Mouse (Mus musculus): ENCODE data around the gene Ptdss2. TPM values are rescaled to one million over a fixed set of nuclear protein-coding genes. Genes with fewer than 3 reads are reported as not detected.
A peak's percentile ranks its signal among the peaks of the same experiment; 100 is the strongest.

Ptdss2 gene
- polyA plus RNA-seq, 1 experiment, result not detected

DNA sequence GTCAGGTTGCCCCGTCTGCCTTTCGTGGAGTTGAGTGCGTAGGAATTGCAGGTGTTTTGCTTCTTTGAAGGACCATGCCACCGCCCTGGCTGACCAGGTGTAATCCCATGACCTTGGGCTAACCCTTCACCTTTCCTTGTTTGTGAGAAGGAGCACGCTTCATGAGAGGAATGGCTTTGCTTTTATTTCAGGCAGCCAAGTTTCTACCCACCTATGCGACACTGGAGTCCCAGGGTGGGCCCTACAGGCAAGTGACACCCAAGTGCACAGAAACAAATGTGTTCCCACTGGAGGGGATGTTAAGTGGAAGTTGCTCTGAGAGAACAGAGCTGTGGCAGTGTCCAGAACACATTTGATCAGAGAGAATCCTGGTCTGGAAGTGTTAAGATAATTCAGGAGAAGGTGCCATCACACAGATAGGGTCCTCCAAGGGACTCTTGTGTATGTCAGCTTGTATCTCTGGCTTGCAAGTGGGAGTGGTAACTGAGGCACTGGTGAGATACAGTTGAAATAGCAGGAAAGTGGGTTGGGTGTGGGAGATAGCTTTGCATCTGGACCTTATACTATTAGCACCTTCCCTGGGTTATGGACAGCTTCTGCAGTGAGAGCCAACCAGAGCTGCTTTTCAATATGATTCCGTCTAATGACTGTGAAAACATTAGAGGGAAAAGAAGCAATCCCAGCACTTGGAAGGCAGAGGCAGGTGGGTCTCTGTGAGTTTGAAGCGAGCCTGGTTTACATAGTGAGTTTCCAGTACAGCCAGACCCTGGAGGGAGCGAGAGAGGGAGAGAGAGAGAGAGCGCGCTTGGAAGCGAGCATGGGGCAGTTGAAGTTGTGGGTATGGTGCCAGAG is 9.9 kb downstream of the Ptdss2 start:
- Histone ChIP-seq H3K4me3 (ENCODE audit: insufficient read depth, low read depth, low read length) (peak overlapping the region; percentile 96), H3K27ac (ENCODE audit: insufficient read depth, low read depth, low read length) (no peak overlapping the region), H3K4me1 (ENCODE audit: control insufficient read depth, insufficient read depth, low read length) (peaks cover 7% of the 10 kb centered on the region)
- no peak for TF ChIP-seq POLR2A (IDR thresholded peaks at IDR 0.05; ENCODE audit: insufficient read depth, low read depth, low read length)
- TF ChIP-seq CTCF (IDR thresholded peaks at IDR 0.05; ENCODE audit: insufficient read depth, low read depth, low read length), result no peak
- 56% methylated on average over 12 of the region's 12 CpGs for WGBS

DNA sequence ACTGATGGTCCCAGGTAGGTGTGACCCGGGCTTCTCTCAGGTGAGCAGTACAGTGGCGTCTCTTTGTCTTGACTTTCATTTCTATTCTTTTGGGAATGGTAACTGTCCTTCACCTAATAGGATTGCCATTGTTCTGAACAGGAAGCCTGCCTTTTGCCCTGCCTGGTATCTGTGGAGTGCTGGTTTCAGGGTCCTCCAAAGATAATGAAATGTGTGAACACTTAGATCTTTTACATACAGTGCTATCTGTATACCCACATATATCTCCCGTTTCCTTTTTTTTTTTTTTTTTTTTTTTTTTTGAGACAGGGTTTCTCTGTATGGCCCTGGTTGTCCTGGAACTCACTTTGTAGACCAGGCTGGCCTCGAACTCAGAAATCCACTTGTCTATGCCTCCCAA is 19.1 kb downstream of the Ptdss2 start:
- Histone ChIP-seq H3K27ac (ENCODE audit: insufficient read depth, low read depth, low read length) (no peak overlapping the region), H3K4me1 (ENCODE audit: control insufficient read depth, insufficient read depth, low read length) (peaks cover 6% of the 10 kb centered on the region; the same call in 1 of the 2 replicates), H3K4me3 (ENCODE audit: insufficient read depth, low read depth, low read length) (no peak overlapping the region)
- TF ChIP-seq POLR2A (IDR thresholded peaks at IDR 0.05; ENCODE audit: insufficient read depth, low read depth, low read length) (no peak), CTCF (IDR thresholded peaks at IDR 0.05; ENCODE audit: insufficient read depth, low read depth, low read length) (no peak)
- WGBS, result 92% methylated on average over 4 of the region's 4 CpGs

- H3K27ac ChIP-seq (ENCODE audit: insufficient read depth, low read depth, low read length), result no peak overlapping the region
- 57% methylated on average over 5 of the region's 5 CpGs for WGBS
- no peak overlapping the region for H3K4me3 ChIP-seq (ENCODE audit: insufficient read depth, low read depth, low read length)
- H3K4me1 ChIP-seq (ENCODE audit: control insufficient read depth, insufficient read depth, low read length), result peaks cover 6% of the 10 kb centered on the region; the same call in 1 of the 2 replicates
- TF ChIP-seq CTCF (IDR thresholded peaks at IDR 0.05; ENCODE audit: insufficient read depth, low read depth, low read length), result no peak
Measured at GRCm38 (mm10) chr7:141143112-141143511, 20.9 kb downstream of the Ptdss2 start.

- TF ChIP-seq POLR2A (IDR thresholded peaks at IDR 0.05; ENCODE audit: insufficient read depth, low read depth, low read length) (no peak), CTCF (IDR thresholded peaks at IDR 0.05; ENCODE audit: insufficient read depth, low read depth, low read length) (no peak)
- H3K27ac ChIP-seq (ENCODE audit: insufficient read depth, low read depth, low read length), result no peak overlapping the region
- WGBS, result 53% methylated on average over 2 of the region's 2 CpGs
- H3K4me3 ChIP-seq (ENCODE audit: insufficient read depth, low read depth, low read length), result no peak overlapping the region
- peaks cover 6% of the 10 kb centered on the region; the same call in 1 of the 2 replicates for H3K4me1 ChIP-seq (ENCODE audit: control insufficient read depth, insufficient read depth, low read length)
Measured at GRCm38 (mm10) chr7:141143861-141144260, 21.7 kb downstream of the Ptdss2 start.

DNA sequence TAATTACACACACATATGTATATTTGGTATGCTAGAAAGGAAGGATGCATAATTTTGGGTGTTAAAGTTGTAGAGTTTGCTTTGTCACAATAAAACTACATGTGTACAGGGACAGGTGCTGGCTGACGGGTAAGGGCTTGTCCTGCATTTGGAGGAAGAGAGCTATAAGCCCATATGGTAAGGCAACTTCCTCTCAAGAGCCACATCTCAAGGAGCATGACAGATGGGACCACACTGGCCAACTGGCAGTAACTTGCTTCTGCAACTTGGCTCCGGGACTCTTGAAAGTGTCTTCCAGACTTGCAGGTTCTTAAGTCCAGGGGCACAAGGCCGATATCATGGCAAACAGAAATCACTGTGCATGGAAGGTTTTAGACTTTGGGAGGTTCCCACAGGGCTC is 22.5 kb downstream of the Ptdss2 start:
- Histone ChIP-seq H3K4me3 (ENCODE audit: insufficient read depth, low read depth, low read length) (no peak overlapping the region), H3K4me1 (ENCODE audit: control insufficient read depth, insufficient read depth, low read length) (peaks cover 6% of the 10 kb centered on the region; the same call in 1 of the 2 replicates), H3K27ac (ENCODE audit: insufficient read depth, low read depth, low read length) (no peak overlapping the region)
- TF ChIP-seq CTCF (IDR thresholded peaks at IDR 0.05; ENCODE audit: insufficient read depth, low read depth, low read length) (no peak), POLR2A (IDR thresholded peaks at IDR 0.05; ENCODE audit: insufficient read depth, low read depth, low read length) (no peak)
- WGBS, result 89% methylated on average over 3 of the region's 3 CpGs

DNA sequence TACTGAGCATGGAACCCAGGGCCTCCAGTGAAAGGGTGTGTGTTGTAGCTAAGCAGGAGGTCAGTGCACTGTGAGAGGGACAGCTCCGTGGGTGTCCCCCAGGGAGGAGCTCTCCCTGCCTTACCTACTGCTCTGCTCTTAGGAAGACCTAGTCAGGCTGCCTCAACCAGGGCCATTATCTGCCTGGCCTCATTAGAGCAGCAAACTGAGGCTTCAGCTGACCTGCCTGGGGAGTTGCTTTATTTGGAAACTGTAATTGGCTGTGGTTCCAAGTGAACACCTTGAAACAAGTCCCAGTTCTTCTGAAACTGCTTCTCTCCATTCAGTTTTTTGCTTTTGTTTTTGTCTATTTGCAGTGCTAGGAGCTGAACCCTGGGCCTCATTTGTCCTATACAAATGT is 23.2 kb downstream of the Ptdss2 start:
- TF ChIP-seq CTCF (IDR thresholded peaks at IDR 0.05; ENCODE audit: insufficient read depth, low read depth, low read length) (no peak), POLR2A (IDR thresholded peaks at IDR 0.05; ENCODE audit: insufficient read depth, low read depth, low read length) (no peak)
- no peak overlapping the region for H3K27ac ChIP-seq (ENCODE audit: insufficient read depth, low read depth, low read length)
- H3K4me1 ChIP-seq (ENCODE audit: control insufficient read depth, insufficient read depth, low read length), result peaks cover 6% of the 10 kb centered on the region; the same call in 1 of the 2 replicates
- 55% methylated on average over 1 of the region's 1 CpGs for WGBS
- no peak overlapping the region for H3K4me3 ChIP-seq (ENCODE audit: insufficient read depth, low read depth, low read length)

DNA sequence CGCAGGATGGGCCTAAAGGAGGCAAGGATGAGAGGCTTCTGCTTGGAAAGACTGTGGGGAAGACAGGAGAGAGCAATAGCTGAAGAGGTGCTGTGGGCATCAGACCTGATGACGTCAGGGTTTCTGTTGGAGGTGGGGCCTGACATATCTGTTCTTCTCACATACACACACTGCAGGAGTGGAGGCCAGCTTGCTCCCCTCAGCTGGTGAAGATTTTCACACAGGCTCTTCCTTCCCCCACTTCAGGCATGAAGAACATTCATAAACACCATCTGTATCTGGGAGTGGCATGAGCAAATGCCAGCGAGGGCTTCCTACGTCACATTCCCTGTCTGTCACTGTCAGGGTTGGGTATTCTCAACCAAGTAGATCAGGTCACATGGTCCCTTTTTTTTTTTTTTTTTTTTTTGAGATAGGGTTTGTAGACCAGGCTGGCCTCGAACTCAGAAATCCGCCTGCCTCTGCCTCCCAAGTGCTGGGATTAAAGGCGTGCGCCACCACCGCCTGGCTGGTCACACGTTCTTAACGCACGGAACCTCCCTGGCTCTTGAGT is 23.9 kb downstream of the Ptdss2 start:
- Histone ChIP-seq H3K27ac (ENCODE audit: insufficient read depth, low read depth, low read length) (no peak overlapping the region), H3K4me3 (ENCODE audit: insufficient read depth, low read depth, low read length) (no peak overlapping the region), H3K4me1 (ENCODE audit: control insufficient read depth, insufficient read depth, low read length) (peaks cover 6% of the 10 kb centered on the region; the same call in 1 of the 2 replicates)
- WGBS, result 96% methylated on average over 12 of the region's 12 CpGs
- TF ChIP-seq POLR2A (IDR thresholded peaks at IDR 0.05; ENCODE audit: insufficient read depth, low read depth, low read length) (no peak), CTCF (IDR thresholded peaks at IDR 0.05; ENCODE audit: insufficient read depth, low read depth, low read length) (no peak)

GRCm38 (mm10) chr7:141147044-141147443 is 24.9 kb downstream of the Ptdss2 start:
- Histone ChIP-seq H3K27ac (ENCODE audit: insufficient read depth, low read depth, low read length) (no peak overlapping the region), H3K4me3 (ENCODE audit: insufficient read depth, low read depth, low read length) (no peak overlapping the region), H3K4me1 (ENCODE audit: control insufficient read depth, insufficient read depth, low read length) (peaks cover 6% of the 10 kb centered on the region; the same call in 1 of the 2 replicates)
- WGBS, result 75% methylated on average over 6 of the region's 6 CpGs
- no peak for TF ChIP-seq CTCF (IDR thresholded peaks at IDR 0.05; ENCODE audit: insufficient read depth, low read depth, low read length)
- no peak for TF ChIP-seq POLR2A (IDR thresholded peaks at IDR 0.05; ENCODE audit: insufficient read depth, low read depth, low read length)

- 65% methylated on average over 4 of the region's 4 CpGs for WGBS
- TF ChIP-seq POLR2A (IDR thresholded peaks at IDR 0.05; ENCODE audit: insufficient read depth, low read depth, low read length) (no peak), CTCF (IDR thresholded peaks at IDR 0.05; ENCODE audit: insufficient read depth, low read depth, low read length) (no peak)
- Histone ChIP-seq H3K27ac (ENCODE audit: insufficient read depth, low read depth, low read length) (no peak overlapping the region), H3K4me3 (ENCODE audit: insufficient read depth, low read depth, low read length) (no peak overlapping the region), H3K4me1 (ENCODE audit: control insufficient read depth, insufficient read depth, low read length) (no peaks in the 10 kb centered on the region)
Measured at GRCm38 (mm10) chr7:141148639-141149038, 26.5 kb downstream of the Ptdss2 start.
